Mouse (Mus musculus): ENCODE measurements around the gene Gfra1.

DNA sequence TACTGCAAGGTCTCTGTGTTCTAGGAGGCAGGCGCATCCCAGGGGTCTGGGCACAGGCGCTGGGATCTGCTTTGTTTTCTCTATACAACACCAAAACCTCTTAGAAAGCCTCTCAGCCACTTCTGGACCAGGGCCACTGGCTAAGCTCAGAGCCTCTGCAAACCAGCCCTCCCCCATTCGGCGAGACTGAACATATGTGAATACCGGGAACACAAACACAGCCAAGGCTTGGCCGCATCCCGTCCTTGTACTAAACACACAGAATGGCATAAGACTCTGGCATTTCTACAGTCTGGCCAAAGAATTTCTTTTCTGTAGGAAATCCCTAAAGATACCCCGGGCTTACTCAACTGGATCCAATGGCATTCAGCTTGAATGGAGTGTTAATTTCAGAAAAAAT lies 183.9 kb downstream of the Gfra1 start:
- TF ChIP-seq CTCF (IDR thresholded peaks at IDR 0.05; ENCODE audit: low read depth, low read length) (no peak), POLR2A (IDR thresholded peaks at IDR 0.05; ENCODE audit: borderline replicate concordance, low read depth, low read length) (no peak)

Measured in bone marrow macrophage, adult 2 months (primary cell).